Mouse (Mus musculus) heart, embryonic 11.5 days (tissue): Measurements from ENCODE around the gene Nrp2. TPM values are rescaled to one million over a fixed set of nuclear protein-coding genes. Genes with fewer than 3 reads are reported as not detected.
A peak's percentile ranks its signal among the peaks of the same experiment; 100 is the strongest.

ENCODE experiments used
- ATAC-seq: fragments of 200-750 bp; cut with Nextera tagmentation; replicated peaks from 2 replicates; pipeline ENCODE4 v1.8.0; 2017; ENCODE audit warnings: moderate library complexity; ENCODE audit not compliant: insufficient number of reproducible peaks, low FRiP score, low TSS enrichment
- H3K27ac ChIP-seq: fragments of 300-500 bp; sonication (generic); 2 replicates; pipeline ENCODE4 v1.5.1; 2014; ENCODE audit warnings: mild to moderate bottlenecking, low read depth, low read length
- H3K27me3 ChIP-seq: fragments of 300-500 bp; sonication (generic); 2 replicates; pipeline ENCODE4 v1.6.1; 2014; ENCODE audit warnings: mild to moderate bottlenecking, low read length, mixed read lengths; ENCODE audit not compliant: control insufficient read depth, insufficient read depth
- H3K36me3 ChIP-seq: fragments of 300-500 bp; sonication (generic); 2 replicates; pipeline ENCODE4 v1.6.1; 2014; ENCODE audit warnings: mild to moderate bottlenecking, low read length, moderate library complexity, mixed read lengths; ENCODE audit not compliant: control insufficient read depth, insufficient read depth
- H3K4me1 ChIP-seq: fragments of 300-500 bp; sonication (generic); 2 replicates; pipeline ENCODE4 v1.6.1; 2014; ENCODE audit warnings: low read length; ENCODE audit not compliant: control insufficient read depth, insufficient read depth
- H3K4me2 ChIP-seq: fragments of 300-500 bp; sonication (generic); 2 replicates; pipeline ENCODE4 v1.6.1; 2014; ENCODE audit warnings: mild to moderate bottlenecking, moderate library complexity
- H3K4me3 ChIP-seq: fragments of 300-500 bp; sonication (generic); 2 replicates; pipeline ENCODE4 v1.5.1; 2014; ENCODE audit warnings: low read depth, low read length
- H3K9ac ChIP-seq: fragments of 300-500 bp; sonication (generic); 2 replicates; pipeline ENCODE4 v1.6.1; 2014; ENCODE audit warnings: mild to moderate bottlenecking, low read depth, low read length, moderate library complexity
- H3K9me3 ChIP-seq: fragments of 300-500 bp; sonication (generic); replicated peaks from 2 replicates; pipeline ENCODE4 v1.6.1; 2016; ENCODE audit warnings: low read length; ENCODE audit not compliant: control insufficient read depth
- WGBS: fragments of 180-500 bp; shearing (Covaris S2); extraction: QIAGEN DNeasy Blood & Tissue Kit; methylation state at CpG from one replicate; pipeline ENCODE4 v1.1.7; 2014; ENCODE audit not compliant: insufficient replicate concordance; 5-methylcytosine and 5-hydroxymethylcytosine counted together
- polyA plus RNA-seq: library from polyadenylated mRNA; unstranded; fragments of >200 nt; fragmentation: Nextera tagmentation; extraction: Ambion mirVana; gene quantifications from 2 replicates; pipeline ENCODE4 v1.2.1, GENCODE M21; 2014

Gene Nrp2
- 5.5 and 5.8 TPM in 2 replicates for polyA plus RNA-seq

DNA sequence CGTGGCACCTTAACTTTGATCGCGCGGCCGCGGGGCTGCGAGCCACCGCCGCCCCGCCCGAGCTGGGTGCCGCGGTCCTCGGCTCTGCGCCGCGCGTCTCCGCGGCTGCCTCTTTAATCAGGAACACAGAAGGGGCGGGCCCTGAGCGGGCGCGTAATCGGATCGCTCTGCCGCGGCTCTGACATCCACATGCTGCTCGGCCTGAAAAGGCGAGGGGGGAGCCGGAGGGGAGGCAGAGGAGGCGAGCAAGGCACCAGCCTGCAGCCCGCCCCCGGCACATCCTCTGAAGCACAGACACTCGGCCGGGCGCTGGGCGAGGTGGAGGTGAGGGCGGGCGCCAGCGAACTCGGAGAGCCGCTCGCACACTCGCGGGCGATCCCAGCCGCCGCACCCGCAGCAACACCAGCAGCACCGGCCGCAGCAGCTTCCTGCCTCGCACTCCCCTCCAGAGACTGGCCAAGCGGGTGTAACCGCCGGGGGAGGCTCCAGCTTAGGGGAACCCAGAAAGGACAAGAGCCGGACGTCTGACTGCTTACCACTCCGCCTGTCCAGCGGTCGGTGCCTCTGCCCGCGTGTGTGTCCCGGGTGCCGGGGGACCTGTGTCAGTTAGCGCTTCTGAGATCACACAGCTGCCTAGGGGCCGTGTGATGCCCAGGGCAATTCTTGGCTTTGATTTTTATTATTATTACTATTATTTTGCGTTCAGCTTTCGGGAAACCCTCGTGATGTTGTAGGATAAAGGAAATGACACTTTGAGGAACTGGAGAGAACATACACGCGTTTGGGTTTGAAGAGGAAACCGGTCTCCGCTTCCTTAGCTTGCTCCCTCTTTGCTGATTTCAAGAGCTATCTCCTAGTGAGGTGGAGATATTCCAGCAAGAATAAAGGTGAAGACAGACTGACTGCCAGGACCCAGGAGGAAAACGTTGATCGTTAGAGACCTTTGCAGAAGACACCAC is at the start of gene Nrp2:
TSS of gene Nrp2 (plus strand) at position 128 of the 959 bp plus-strand sequence.
- Histone ChIP-seq H3K4me2 (peak within 1 kb of the TSS; percentile 98), H3K27me3 (peaks cover 10% of the 10 kb centered on the region), H3K9me3 (no peaks in the 10 kb centered on the region), H3K9ac (peak within 1 kb of the TSS; percentile 74), H3K4me1 (peaks cover 13% of the 10 kb centered on the region; the same call in 1 of the 2 replicates), H3K4me3 (peak within 1 kb of the TSS; percentile 73), H3K27ac (no peak within 1 kb of the TSS), H3K36me3 (no peaks in the 10 kb centered on the region)
- ATAC-seq: peak; percentile 67; the same call in 1 of the 2 replicates
- WGBS: under 1% methylated on average over 76 of the region's 76 CpGs

- WGBS: 71% methylated on average over 6 of the region's 6 CpGs
- no peak overlapping the region for H3K27ac ChIP-seq
- no peak overlapping the region for H3K4me2 ChIP-seq
- no peak overlapping the region for H3K9ac ChIP-seq
- no peaks in the 10 kb centered on the region for H3K4me1 ChIP-seq
- no peaks in the 10 kb centered on the region for H3K36me3 ChIP-seq
- no peaks in the 10 kb centered on the region for H3K27me3 ChIP-seq
- ATAC-seq: no peak
- H3K9me3 ChIP-seq: no peaks in the 10 kb centered on the region
- no peak overlapping the region for H3K4me3 ChIP-seq
These were observed 48.6 kb upstream of the Nrp2 start for GRCm38 (mm10) chr1:62654436-62654835.

- Histone ChIP-seq H3K36me3 (no peaks in the 10 kb centered on the region), H3K4me2 (no peak overlapping the region), H3K4me1 (peaks cover 4% of the 10 kb centered on the region), H3K9ac (no peak overlapping the region), H3K4me3 (no peak overlapping the region), H3K27me3 (no peaks in the 10 kb centered on the region), H3K9me3 (no peaks in the 10 kb centered on the region), H3K27ac (peak overlapping the region; percentile 84)
- ATAC-seq: peak; percentile 84; the same call in 1 of the 2 replicates
- 42% methylated on average over 8 of the region's 8 CpGs for WGBS
These were observed 38.0 kb upstream of the Nrp2 start for GRCm38 (mm10) chr1:62664960-62665645.

DNA sequence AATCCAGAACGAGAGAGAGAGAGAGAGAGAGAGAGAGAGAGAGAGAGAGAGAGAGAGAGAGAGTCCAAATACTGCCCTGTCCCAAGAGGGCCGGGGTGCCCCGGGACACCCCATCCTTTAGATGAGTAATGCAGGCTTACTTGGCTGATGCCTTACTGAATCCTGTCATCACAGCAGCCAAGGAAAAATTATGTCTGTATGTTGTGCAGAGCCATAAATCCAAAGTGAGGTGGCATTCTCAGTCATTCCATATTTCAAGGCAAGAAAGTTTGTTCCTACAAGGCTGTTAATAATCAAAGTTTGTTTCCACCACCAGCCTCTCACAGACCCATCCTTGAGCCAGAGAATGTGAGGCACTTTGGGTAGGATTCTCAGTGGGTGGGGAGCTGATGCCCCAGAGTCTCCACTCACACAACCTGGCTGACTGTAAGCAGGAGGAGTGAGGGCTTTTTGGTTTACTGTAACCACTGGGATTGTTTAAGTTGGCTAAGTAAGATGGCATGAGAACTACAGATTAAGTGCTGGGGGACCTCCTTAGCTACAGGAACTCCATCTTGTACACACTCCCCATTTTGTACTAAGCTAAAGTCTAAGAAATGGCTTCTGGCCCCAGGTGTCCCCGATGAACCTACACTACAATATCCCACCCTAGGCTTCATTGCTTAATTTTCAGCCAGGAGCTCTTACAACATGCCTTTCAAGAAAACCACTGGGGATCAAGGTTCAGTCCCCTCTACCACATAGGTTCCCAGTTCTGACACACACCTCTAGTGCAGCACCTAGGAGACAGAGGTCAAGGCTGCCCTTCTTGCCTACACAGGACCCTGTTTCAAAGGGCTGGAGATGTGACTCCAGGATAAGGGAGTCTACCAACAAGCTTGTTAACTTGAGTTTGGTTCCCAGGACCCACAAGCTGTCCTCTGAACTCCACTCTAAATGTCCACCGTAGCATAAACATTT is 37.0 kb upstream of the Nrp2 start:
- no peak overlapping the region for H3K4me2 ChIP-seq
- no peak for ATAC-seq
- H3K4me3 ChIP-seq: no peak overlapping the region
- H3K9me3 ChIP-seq: no peaks in the 10 kb centered on the region
- peaks cover 4% of the 10 kb centered on the region for H3K4me1 ChIP-seq
- H3K27me3 ChIP-seq: no peaks in the 10 kb centered on the region
- no peaks in the 10 kb centered on the region for H3K36me3 ChIP-seq
- H3K9ac ChIP-seq: no peak overlapping the region
- H3K27ac ChIP-seq: peak overlapping the region; percentile 84
- WGBS: 76% methylated on average over 5 of the region's 5 CpGs

DNA sequence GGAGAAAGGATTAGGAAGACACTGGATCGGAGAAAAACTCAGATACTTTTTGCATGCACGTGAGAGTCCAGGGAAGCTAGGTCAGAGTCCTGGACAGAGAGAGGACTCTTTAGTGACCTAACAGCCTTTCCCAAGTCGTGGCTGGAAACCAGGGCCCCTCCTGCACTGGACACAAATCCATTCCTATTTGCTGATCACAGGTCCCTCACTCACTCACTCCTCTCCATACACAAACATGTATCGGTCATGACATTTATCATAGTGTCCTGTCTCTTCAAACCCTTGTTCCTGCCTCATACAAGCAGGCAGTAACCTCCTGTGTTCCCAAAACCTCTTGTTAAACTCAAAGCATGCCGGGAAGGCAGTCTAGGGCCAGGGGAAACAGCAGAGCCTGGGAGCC is 36.3 kb upstream of the Nrp2 start:
- WGBS: 81% methylated on average over 5 of the region's 5 CpGs
- no peak for ATAC-seq
- Histone ChIP-seq H3K4me2 (no peak overlapping the region), H3K27me3 (no peaks in the 10 kb centered on the region), H3K9ac (no peak overlapping the region), H3K4me3 (no peak overlapping the region), H3K27ac (no peak overlapping the region), H3K36me3 (no peaks in the 10 kb centered on the region), H3K4me1 (peaks cover 4% of the 10 kb centered on the region), H3K9me3 (no peaks in the 10 kb centered on the region)

- no peaks in the 10 kb centered on the region for H3K4me1 ChIP-seq
- 46% methylated on average over 4 of the region's 4 CpGs for WGBS
- no peak overlapping the region for H3K4me2 ChIP-seq
- ATAC-seq: no peak
- no peaks in the 10 kb centered on the region for H3K27me3 ChIP-seq
- H3K9ac ChIP-seq: no peak overlapping the region
- H3K4me3 ChIP-seq: no peak overlapping the region
- H3K36me3 ChIP-seq: no peaks in the 10 kb centered on the region
- no peak overlapping the region for H3K27ac ChIP-seq
- H3K9me3 ChIP-seq: 0 out of 2 replicates have a peak, but pooled peaks cover 4% of the 10 kb centered on the region
These were observed 24.3 kb upstream of the Nrp2 start for GRCm38 (mm10) chr1:62678611-62679344.

DNA sequence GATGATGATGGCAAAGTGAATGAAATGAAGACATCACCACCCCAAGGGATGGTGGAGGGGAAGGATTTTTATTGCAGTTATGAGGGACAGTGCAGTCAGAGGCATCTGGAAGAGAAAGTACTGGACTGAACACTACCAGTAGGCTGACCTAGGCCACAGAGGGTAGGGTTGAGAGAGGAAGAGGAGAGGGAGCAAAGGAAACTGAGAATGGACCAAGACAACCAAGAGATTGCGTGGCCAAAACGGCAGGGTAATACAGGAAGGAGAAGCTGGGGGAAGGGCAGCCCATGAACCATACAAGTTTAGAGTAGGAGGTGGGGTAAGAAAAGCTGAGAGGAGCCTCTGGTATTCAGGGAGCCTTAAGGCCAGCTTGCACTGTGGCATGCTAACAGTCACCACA is 23.6 kb upstream of the Nrp2 start:
- no peaks in the 10 kb centered on the region for H3K27me3 ChIP-seq
- H3K4me1 ChIP-seq: no peaks in the 10 kb centered on the region
- no peak overlapping the region for H3K27ac ChIP-seq
- H3K9ac ChIP-seq: no peak overlapping the region
- H3K4me3 ChIP-seq: no peak overlapping the region
- 73% methylated on average over 2 of the region's 2 CpGs for WGBS
- no peak for ATAC-seq
- H3K36me3 ChIP-seq: no peaks in the 10 kb centered on the region
- no peak overlapping the region for H3K4me2 ChIP-seq
- 0 out of 2 replicates have a peak, but pooled peaks cover 4% of the 10 kb centered on the region for H3K9me3 ChIP-seq
